Mouse (Mus musculus) kidney, embryonic 15.5 days (tissue): ENCODE results near the gene Msmo1. TPM values are rescaled to one million over a fixed set of nuclear protein-coding genes. Genes with fewer than 3 reads are reported as not detected.

Source experiments
- ATAC-seq: fragments of 200-750 bp; cut with Nextera tagmentation; replicated peaks from 2 replicates; pipeline ENCODE4 v1.8.0; 2017; ENCODE audit warnings: moderate TSS enrichment; ENCODE audit not compliant: low FRiP score
- H3K27ac ChIP-seq: fragments of 300-500 bp; sonication (generic); 2 replicates; pipeline ENCODE4 v1.5.1; 2015; ENCODE audit warnings: mild to moderate bottlenecking, inconsistent platforms
- H3K27me3 ChIP-seq: fragments of 300-500 bp; sonication (generic); 2 replicates; pipeline ENCODE4 v1.6.1; 2015; ENCODE audit warnings: inconsistent platforms
- H3K36me3 ChIP-seq: fragments of 300-500 bp; sonication (generic); 2 replicates; pipeline ENCODE4 v1.6.1; 2015; ENCODE audit warnings: inconsistent platforms
- H3K4me1 ChIP-seq: fragments of 300-500 bp; sonication (generic); 2 replicates; pipeline ENCODE4 v1.6.1; 2015; ENCODE audit warnings: inconsistent platforms
- H3K4me2 ChIP-seq: fragments of 300-500 bp; sonication (generic); 2 replicates; pipeline ENCODE4 v1.6.1; 2015; ENCODE audit warnings: moderate library complexity, mild to moderate bottlenecking, inconsistent platforms
- H3K4me3 ChIP-seq: fragments of 300-500 bp; sonication (generic); replicated peaks from 2 replicates; pipeline ENCODE4 v1.5.1; 2015; ENCODE audit warnings: mild to moderate bottlenecking, inconsistent platforms
- H3K9ac ChIP-seq: fragments of 300-500 bp; sonication (generic); 2 replicates; pipeline ENCODE4 v1.6.1; 2015; ENCODE audit warnings: mild to moderate bottlenecking, inconsistent platforms
- H3K9me3 ChIP-seq: fragments of 300-500 bp; sonication (generic); replicated peaks from 2 replicates; pipeline ENCODE4 v1.6.1; 2016; ENCODE audit warnings: inconsistent platforms
- WGBS: fragments of 180-500 bp; shearing (Covaris S2); methylation state at CpG from one replicate; pipeline ENCODE4 v1.1.7; 2015; ENCODE audit warnings: mixed read lengths; 5-methylcytosine and 5-hydroxymethylcytosine counted together
- polyA plus RNA-seq: library from polyadenylated mRNA; unstranded; fragments of >200 nt; fragmentation: Nextera tagmentation; extraction: Ambion mirVana; gene quantifications from 2 replicates; pipeline ENCODE4 v1.2.1, GENCODE M21; 2015

The Msmo1 gene
- polyA plus RNA-seq, 1 experiment from 2014 or later: 94.4 TPM

DNA sequence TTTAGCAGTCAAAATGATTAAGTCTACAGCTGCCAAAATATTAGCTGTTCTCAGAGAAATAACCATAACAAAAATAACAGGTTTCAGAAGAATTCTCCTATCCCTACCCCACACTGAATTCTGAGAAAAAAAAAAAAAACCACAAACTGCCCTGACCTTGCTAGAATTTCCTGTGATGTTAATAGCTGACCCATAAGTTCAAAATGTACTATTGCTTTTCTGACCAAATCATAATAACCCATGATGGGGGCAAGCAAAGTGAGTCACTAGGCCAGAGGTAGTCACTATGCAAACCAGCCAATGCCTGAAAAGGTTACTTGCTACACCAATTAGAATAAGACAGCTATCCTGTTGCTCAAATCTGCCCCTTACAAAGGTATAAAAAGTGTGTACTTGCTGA, 26.1 kb downstream of the Msmo1 start:
- no peak overlapping the region for H3K9ac ChIP-seq
- H3K4me2 ChIP-seq: no peak overlapping the region
- H3K36me3 ChIP-seq: no peaks in the 10 kb centered on the region
- no peak for ATAC-seq
- no peak overlapping the region for H3K27ac ChIP-seq
- H3K9me3 ChIP-seq: no peaks in the 10 kb centered on the region
- no peak overlapping the region for H3K4me3 ChIP-seq
- no peaks in the 10 kb centered on the region for H3K27me3 ChIP-seq
- no peaks in the 10 kb centered on the region for H3K4me1 ChIP-seq

DNA sequence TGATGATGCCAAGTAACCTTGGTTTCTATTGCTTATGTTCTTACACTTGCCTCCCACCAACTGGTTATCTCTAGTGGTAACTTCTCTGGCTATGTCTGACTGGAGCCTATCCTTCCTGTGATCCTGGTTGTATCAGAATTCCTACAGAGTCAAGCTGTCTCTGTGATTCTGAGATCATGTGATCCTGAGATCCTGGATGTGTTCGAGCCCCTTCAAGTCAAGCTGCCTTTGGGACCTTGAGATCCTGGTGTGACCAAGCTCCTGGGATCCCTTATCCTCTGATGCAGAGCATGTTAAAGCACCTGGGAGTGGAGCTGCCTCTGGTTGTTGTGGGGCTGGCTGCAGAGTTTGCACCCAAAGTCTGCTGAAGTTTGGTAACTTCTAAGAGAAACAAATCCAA, 30.4 kb downstream of the Msmo1 start:
- no peaks in the 10 kb centered on the region for H3K36me3 ChIP-seq
- 75% methylated on average over 1 of the region's 1 CpGs for WGBS
- no peak overlapping the region for H3K9ac ChIP-seq
- H3K9me3 ChIP-seq: no peaks in the 10 kb centered on the region
- ATAC-seq: no peak
- H3K4me1 ChIP-seq: no peaks in the 10 kb centered on the region
- no peak overlapping the region for H3K4me2 ChIP-seq
- H3K4me3 ChIP-seq: no peak overlapping the region
- H3K27me3 ChIP-seq: no peaks in the 10 kb centered on the region
- no peak overlapping the region for H3K27ac ChIP-seq

GRCm38 (mm10) chr8:64692651-64693201, 40.9 kb downstream of the Msmo1 start, which contains the start of gene Cpe:
Gene Cpe, minus strand, starts transcription at chr8:64693054.
- H3K4me3 ChIP-seq: peak within 1 kb of the TSS; percentile 65
- H3K27me3 ChIP-seq: peaks cover 16% of the 10 kb centered on the region
- ATAC-seq: peak; percentile 99
- under 1% methylated on average over 54 of the region's 54 CpGs for WGBS
- H3K9me3 ChIP-seq: no peaks in the 10 kb centered on the region
- peak within 1 kb of the TSS; percentile 75 for H3K27ac ChIP-seq
- peak within 1 kb of the TSS; percentile 71 for H3K9ac ChIP-seq
- H3K36me3 ChIP-seq: no peaks in the 10 kb centered on the region
- H3K4me2 ChIP-seq: peak within 1 kb of the TSS; percentile 94
- peaks cover 15% of the 10 kb centered on the region for H3K4me1 ChIP-seq

GRCm38 (mm10) chr8:64691591-64692401, 41.8 kb downstream of the Msmo1 start:
- Histone ChIP-seq H3K9ac (peak overlapping the region; percentile 71; the same call in 1 of the 2 replicates), H3K36me3 (no peaks in the 10 kb centered on the region), H3K4me3 (peak overlapping the region; percentile 65), H3K4me1 (peaks cover 15% of the 10 kb centered on the region), H3K9me3 (no peaks in the 10 kb centered on the region), H3K27ac (no peak overlapping the region), H3K4me2 (peak overlapping the region; percentile 94), H3K27me3 (peaks cover 16% of the 10 kb centered on the region)
- 15% methylated on average over 16 of the region's 16 CpGs for WGBS
- no peak for ATAC-seq

DNA sequence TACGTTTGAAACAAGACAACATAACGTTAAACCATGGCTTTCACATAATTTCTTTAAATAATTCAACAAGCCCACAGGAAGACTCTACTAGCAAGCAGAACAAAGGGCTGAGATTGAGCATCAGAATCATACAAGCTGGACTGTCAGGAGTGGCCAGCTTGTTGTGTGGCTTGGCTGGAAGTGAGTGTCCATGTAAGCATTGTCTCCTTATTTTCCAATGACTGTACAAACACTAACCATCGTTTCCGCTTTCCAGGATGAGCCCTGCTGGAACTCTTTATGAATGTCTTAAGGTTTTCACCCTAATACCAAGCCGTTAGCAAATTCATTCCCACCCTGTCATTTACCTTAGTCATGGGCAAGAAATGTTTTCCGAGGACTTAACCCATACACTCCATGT, 42.7 kb downstream of the Msmo1 start:
- H3K4me1 ChIP-seq: peaks cover 15% of the 10 kb centered on the region
- no peak overlapping the region for H3K4me3 ChIP-seq
- WGBS: 83% methylated on average over 6 of the region's 6 CpGs
- ATAC-seq: no peak
- H3K27me3 ChIP-seq: peaks cover 16% of the 10 kb centered on the region
- no peaks in the 10 kb centered on the region for H3K36me3 ChIP-seq
- no peak overlapping the region for H3K27ac ChIP-seq
- no peak overlapping the region for H3K9ac ChIP-seq
- no peaks in the 10 kb centered on the region for H3K9me3 ChIP-seq
- H3K4me2 ChIP-seq: no peak overlapping the region

DNA sequence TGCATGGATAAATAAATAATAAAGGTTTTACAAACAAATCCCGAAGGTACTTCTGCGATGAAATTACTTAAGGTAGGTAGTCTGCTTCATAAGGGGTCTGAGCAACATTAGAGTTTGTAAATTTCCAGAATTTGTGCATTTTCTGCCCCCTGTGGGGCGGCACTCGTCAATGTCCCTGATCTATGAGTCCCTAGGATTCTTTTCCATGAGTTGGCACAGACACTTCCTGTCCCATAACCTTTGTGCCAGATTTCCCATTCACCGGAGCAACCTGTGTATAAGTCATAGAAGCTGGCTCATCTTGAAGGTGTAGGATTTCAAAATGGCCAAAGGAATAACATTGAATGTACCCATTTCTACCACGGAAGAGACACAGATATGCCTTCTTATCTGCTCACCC, 43.3 kb downstream of the Msmo1 start:
- H3K27ac ChIP-seq: no peak overlapping the region
- no peak overlapping the region for H3K4me3 ChIP-seq
- ATAC-seq: no peak
- peaks cover 16% of the 10 kb centered on the region for H3K27me3 ChIP-seq
- 84% methylated on average over 6 of the region's 6 CpGs for WGBS
- H3K4me1 ChIP-seq: peaks cover 15% of the 10 kb centered on the region
- no peak overlapping the region for H3K4me2 ChIP-seq
- no peaks in the 10 kb centered on the region for H3K36me3 ChIP-seq
- H3K9me3 ChIP-seq: no peaks in the 10 kb centered on the region
- no peak overlapping the region for H3K9ac ChIP-seq

- H3K9me3 ChIP-seq: no peaks in the 10 kb centered on the region
- ATAC-seq: no peak
- no peaks in the 10 kb centered on the region for H3K36me3 ChIP-seq
- H3K4me3 ChIP-seq: no peak overlapping the region
- WGBS: 57% methylated on average over 4 of the region's 4 CpGs
- H3K4me2 ChIP-seq: no peak overlapping the region
- 0 out of 2 replicates have a peak overlapping the region, but pooled peaks have one; percentile 32 for H3K27ac ChIP-seq
- no peak overlapping the region for H3K9ac ChIP-seq
- H3K4me1 ChIP-seq: peaks cover 15% of the 10 kb centered on the region
- H3K27me3 ChIP-seq: peaks cover 7% of the 10 kb centered on the region; the same call in 1 of the 2 replicates
Observed at GRCm38 (mm10) chr8:64688741-64689140, 44.9 kb downstream of the Msmo1 start.

DNA sequence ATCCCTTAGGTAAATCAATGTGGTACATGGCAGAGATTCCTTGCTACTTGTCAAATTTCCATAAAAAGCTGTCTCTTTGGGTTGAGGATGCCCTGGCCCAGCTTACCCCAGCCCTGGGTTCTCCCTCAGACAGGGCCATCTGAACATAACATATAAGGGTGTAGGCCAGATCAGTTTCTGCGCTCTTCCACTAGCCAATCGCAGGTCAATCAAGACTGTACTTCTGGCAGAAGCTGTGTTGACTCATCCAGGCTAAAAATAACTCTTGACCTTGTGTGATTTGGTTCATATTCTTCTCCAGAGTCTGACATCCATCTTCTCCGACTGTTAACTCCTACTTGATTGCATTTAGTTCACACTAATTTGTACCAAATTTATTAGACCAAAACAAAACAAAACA, 45.4 kb downstream of the Msmo1 start:
- Histone ChIP-seq H3K4me3 (no peak overlapping the region), H3K4me1 (peaks cover 14% of the 10 kb centered on the region), H3K9me3 (no peaks in the 10 kb centered on the region), H3K4me2 (no peak overlapping the region), H3K36me3 (no peaks in the 10 kb centered on the region), H3K27me3 (0 out of 2 replicates have a peak, but pooled peaks cover 2% of the 10 kb centered on the region), H3K27ac (no peak overlapping the region), H3K9ac (no peak overlapping the region)
- ATAC-seq: no peak
- 59% methylated on average over 3 of the region's 3 CpGs for WGBS

DNA sequence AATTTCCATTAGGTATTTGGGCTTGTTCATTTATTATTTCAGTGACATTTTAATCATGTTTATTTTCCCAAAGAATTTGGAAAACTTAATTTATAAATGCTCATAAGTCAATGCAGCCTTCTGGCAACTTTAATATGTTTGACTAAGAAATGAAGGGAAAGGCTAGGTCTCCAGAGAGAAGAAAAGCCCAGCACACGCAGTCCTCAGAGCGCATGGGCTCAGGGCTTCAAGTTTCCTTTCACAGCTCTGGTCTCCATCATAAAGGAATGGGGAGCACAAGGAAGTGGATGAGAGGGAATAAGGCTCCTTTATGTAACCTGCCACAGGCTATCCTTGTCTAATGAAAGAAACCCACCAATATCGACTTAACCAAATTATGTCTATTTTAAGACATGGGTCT, 51.1 kb downstream of the Msmo1 start:
- Histone ChIP-seq H3K27ac (no peak overlapping the region), H3K4me1 (no peaks in the 10 kb centered on the region), H3K9ac (no peak overlapping the region), H3K36me3 (no peaks in the 10 kb centered on the region), H3K9me3 (no peaks in the 10 kb centered on the region), H3K4me3 (no peak overlapping the region), H3K4me2 (no peak overlapping the region), H3K27me3 (no peaks in the 10 kb centered on the region)
- 58% methylated on average over 3 of the region's 3 CpGs for WGBS
- no peak for ATAC-seq

DNA sequence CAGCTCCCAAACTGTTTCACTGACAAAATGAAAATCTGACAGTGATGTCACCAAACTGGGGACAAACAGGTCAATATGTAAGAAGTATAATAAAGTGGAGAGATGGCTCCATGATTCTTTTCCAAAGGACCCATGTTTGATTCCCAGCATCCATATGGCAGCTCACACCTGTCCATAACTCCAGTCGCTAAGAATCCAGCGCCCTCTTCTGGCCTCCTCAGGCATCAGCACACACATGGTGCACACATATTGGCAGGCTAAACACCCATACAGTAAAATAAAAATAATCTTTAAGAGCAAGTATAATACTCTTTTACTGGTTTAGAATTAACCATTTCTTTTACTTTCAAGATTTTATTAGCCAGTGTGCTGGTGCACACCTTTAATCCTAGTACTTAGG, 57.2 kb downstream of the Msmo1 start:
- Histone ChIP-seq H3K27me3 (no peaks in the 10 kb centered on the region), H3K27ac (no peak overlapping the region), H3K36me3 (no peaks in the 10 kb centered on the region), H3K4me2 (no peak overlapping the region), H3K4me1 (0 out of 2 replicates have a peak, but pooled peaks cover 2% of the 10 kb centered on the region), H3K9ac (no peak overlapping the region), H3K9me3 (no peaks in the 10 kb centered on the region), H3K4me3 (no peak overlapping the region)
- 82% methylated on average over 2 of the region's 2 CpGs for WGBS
- ATAC-seq: no peak

DNA sequence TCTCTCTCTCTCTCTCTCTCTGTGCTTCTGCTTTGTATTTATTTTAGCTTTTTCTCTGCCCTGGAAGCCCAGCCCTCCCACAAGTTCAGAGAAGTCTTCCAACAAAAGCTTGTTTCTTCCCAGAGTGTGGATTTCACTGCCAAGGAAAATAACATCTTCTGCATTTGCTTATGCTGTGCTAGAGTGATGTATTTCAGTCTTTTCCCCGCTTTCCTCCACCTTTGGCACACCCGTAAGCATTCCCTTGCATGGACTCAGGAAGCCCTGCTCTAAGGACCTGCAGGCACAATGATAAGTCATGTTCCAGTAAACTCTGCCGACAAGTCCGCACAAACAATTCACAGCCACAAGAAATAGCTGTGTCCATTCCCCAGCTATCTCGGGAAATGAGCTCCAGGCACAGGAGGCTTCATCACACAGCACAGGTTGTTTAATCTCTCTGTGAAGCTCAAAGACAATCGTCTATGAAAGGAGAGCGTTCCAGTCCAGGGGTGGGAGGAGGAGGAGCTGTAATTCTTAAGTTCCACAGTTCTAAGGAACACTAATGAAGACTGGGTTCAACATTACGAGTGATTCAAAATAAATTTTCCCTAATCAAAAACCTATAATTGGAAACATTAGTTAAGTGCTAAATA, 58.5 kb downstream of the Msmo1 start:
- Histone ChIP-seq H3K9me3 (no peaks in the 10 kb centered on the region), H3K4me2 (0 out of 2 replicates have a peak overlapping the region, but pooled peaks have one; percentile 3), H3K9ac (no peak overlapping the region), H3K36me3 (no peaks in the 10 kb centered on the region), H3K4me1 (0 out of 2 replicates have a peak, but pooled peaks cover 2% of the 10 kb centered on the region), H3K27ac (0 out of 2 replicates have a peak overlapping the region, but pooled peaks have one; percentile 1), H3K4me3 (no peak overlapping the region), H3K27me3 (no peaks in the 10 kb centered on the region)
- ATAC-seq: peak; percentile 67
- 53% methylated on average over 8 of the region's 8 CpGs for WGBS

GRCm38 (mm10) chr8:64672920-64673319, 60.7 kb downstream of the Msmo1 start:
- Histone ChIP-seq H3K4me3 (no peak overlapping the region), H3K4me2 (no peak overlapping the region), H3K36me3 (no peaks in the 10 kb centered on the region), H3K9ac (no peak overlapping the region), H3K27ac (no peak overlapping the region), H3K4me1 (0 out of 2 replicates have a peak, but pooled peaks cover 2% of the 10 kb centered on the region), H3K27me3 (no peaks in the 10 kb centered on the region), H3K9me3 (no peaks in the 10 kb centered on the region)
- ATAC-seq: no peak
- 71% methylated on average over 2 of the region's 2 CpGs for WGBS
